Mouse (Mus musculus) adrenal gland, postnatal 36 days (tissue): ENCODE data around the gene Lgals4. TPM values are rescaled to one million over a fixed set of nuclear protein-coding genes. Genes with fewer than 3 reads are reported as not detected.
"Not testable (repeated sequence)": the region's sequence is repeated elsewhere in the genome, so short reads cannot be mapped to it uniquely, and the experiment has no call there.

ENCODE experiments used
- DNase-seq, 2 experiments: peaks; one replicate each; pipeline ENCODE4 v3.0.0; 2021; ENCODE audit warnings: mixed read lengths in 1 of 2
- total RNA-seq, 2 experiments: library from RNA; stranded (reverse); gene quantifications; 2 replicates each; pipeline ENCODE4 v1.2.3; 2021

Gene Lgals4
- total RNA-seq, 2 experiments from 2014 or later = 11.3 to 12.7 TPM

DNA sequence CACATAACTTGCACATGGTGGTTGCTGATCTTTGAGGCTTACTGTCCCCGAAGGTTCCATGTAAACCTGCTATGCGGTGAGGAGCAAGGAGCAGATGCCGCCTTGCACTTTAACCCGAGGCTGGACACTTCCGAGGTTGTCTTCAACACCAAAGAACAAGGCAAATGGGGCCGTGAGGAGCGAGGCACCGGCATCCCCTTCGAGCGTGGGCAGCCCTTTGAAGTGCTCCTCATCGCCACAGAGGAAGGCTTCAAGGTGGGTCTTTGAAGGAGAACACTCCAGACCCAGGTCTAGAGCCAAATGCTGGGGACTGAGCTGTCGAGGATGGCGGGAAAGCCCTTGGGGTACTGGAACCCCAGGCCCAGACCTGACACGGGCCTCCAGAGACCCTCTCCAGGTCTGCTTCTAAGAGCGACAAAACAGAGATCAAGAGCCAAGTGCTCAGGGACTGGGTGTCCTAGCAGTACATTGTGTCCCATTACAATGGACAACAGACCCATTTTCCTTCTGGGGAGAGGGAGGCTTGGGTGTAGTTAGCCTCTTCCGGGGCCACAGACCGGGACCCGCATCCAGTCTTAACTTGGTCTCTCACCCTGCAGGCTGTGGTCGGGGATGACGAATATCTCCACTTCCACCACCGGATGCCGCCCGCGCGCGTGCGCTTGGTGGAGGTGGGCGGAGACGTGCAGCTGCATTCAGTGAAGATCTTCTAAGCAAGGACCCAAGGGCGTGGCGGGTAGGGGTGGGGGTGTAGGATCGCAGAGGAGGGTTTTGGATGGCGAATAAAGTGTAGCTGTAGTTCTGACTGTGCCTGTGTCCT, 32.0 kb downstream of the Lgals4 start:
- DNase-seq = peak; percentile 91 to 92

DNA sequence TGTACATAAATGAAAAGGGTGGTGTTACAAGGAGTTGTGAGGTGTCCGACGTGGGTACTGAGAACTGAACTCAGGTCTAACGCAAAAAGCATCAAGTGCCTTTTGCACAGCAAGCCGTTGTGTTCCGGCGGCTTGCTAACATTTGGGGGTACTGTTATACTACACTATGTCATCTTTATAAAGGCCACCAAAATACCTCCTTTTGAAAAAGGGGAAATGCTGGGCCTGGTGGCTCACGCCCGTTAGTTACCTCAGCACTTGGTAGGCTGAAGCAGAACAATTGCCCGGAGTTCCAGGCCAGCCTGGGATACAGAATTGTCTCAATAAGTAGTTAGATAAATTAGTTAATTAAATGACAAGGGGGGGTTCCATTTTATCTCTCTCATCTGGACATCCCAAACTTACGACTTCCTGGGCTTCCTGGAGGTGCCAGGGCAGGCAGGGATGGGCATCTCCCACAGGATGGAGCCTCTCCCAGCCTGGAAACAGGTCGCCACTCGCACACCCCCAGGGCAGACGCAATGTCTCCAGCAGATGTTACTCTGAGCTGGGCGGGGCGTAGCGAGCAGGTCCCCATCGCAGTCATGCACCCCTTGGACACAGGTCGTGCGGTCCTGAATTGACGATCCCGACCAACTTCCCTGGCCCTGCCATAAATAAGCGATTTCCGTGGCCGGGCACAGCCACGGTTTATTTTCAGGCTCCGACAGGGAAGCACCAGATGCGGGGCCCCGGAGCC, 33.3 kb downstream of the Lgals4 start:
- DNase-seq = no peak

DNA sequence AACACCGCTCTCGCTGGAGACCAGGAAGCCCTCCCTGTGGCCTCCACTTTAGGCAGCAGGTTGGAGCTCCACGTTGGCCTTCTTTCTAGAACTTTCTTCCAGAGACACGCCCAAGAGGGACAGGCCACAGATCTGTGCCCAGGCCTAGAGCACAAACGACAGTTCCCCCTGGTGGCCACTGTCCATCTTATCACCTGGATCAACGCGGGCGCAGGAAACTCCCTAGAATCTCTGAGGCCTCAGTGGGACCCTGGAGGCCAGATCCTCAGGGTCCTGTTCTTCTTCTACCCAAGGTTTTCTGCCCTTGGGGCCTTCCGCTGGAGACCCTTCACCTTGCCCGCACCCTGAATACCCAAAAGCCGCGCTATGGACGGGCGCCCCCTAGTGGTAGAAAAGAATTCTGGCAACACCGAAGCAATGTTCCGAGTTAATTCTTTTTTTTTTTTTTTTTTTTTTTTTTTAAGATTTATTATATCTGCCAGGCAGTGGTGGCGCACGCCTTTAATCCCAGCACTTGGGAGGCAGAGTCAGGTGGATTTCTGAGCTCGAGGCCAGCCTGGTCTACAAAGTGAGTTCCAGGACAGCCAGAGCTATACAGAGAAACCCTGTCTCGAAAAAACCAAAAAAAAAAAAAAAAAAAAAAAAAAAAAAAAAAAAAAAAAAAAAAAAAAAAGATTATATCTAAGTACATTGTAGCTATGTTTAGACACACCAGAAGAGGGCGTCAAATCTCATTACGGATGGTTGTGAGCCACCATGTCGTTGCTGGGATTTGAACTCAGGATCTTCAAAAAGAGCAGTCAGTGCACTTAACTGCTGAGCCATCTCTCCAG, 34.1 kb downstream of the Lgals4 start:
- DNase-seq = peak; percentile 76 to 86

DNA sequence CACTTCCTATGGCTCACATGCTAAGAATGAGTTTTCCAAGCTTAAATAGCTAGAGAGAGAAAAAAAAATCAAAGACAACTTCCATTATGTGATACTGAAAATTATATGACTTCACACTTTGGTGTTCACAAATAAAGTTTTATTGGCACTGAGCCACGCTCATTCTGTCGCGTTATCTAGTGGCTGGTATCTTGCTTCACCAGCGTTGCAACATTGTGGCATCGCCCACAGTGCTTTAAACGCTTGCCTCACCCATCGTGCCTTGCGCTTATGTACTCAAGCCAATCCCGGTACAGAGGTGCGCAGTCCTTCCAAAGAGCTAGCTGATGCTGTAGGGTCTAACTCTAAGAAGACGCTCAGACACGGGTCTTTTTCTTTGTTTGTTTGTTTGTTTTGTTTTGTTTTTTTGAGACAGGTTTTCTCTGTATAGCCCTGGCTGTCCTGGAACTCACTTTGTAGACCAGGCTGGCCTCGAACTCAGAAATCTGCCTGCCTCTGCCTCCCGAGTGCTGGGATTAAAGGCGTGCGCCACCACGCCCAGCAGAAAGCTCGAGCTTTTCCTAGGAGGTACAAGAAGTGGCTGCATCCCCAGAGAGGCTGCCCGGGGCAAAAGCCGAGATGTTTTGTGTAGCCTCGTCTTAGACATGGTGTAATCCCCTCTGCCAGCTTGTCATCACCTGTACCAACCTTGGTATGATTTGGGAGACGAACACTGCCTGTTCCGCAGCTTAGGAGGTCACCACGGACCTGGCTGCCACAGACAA, 37.4 kb downstream of the Lgals4 start:
- no peak for DNase-seq

DNA sequence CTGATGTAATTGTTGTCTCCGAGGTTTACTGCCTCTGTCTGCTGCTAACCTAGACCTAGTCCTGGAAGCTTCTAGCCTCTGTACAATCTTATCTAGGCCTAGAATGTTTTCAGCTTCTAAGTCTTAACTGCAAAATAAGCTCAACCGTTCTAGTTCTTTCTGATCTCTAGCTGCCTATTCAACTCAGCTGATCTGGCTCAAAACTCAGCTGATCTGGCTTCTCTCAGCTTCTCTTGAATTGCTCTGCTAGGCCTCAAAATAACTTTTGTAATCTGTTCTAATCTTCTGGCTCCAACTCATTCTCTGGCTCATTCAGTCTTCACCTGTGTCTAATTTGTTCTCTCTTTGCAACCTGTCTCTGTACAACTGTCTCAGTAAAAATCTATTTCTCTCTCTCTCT, 40.9 kb downstream of the Lgals4 start:
- DNase-seq = no peak

DNA sequence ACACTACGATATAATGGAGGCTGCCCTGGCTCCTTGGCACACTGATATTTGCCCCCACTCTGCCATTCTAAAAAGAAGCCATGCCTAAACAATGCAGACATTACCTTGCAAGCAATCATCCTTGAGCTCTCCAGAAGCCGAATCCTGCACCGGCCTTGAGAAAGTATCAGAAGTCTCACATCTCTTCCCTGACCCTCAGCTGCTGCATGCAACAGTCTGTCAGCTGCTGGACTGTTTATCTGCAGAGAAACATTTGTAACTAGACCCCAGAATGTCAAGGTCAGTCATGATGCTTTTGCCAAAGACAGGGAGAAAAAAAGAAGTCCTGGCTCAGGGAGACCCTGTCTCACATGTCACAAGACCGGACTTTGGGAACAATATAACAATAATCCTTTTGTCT, 42.4 kb downstream of the Lgals4 start:
- peak; percentile 41 to 66 for DNase-seq

DNA sequence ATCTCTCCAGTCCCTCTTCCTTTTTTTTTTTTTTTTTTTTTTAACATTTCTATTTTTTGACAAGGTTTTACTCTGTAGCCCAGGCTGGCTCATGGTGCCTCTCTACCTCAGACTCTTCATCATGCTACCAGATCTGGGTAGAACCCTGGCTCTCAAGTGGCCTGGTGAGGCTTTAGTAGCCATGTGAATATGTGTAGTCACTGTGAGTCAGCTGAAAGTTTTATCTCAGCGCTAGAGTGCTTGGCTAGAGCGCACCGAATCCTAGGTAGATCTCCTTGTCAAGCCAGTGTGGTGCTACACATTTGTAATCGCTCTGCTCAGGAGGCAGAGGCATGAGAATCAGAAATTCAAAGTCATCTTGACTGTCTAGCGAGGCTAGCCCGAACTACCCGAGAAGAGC, 43.5 kb downstream of the Lgals4 start:
- no peak for DNase-seq

DNA sequence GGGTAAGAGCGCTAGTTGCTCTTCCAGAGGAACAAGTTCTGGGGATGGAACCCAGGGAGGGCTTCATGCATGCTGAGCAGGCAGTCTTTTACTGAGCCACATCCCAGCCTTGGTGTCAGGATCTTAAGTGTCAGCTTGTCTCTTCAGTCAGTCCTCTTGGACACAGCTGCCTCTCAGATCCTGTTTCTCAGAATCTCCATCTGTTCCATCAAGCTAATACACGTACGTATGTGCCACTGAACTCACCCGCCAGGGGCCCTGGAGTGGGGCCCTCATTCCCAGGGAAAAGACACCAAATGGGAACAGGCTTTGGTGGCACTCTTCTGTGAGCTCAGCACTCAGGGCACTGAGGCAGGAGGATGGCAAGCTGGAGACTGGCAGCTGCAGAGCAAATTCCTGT, 44.2 kb downstream of the Lgals4 start:
- no peak for DNase-seq

DNA sequence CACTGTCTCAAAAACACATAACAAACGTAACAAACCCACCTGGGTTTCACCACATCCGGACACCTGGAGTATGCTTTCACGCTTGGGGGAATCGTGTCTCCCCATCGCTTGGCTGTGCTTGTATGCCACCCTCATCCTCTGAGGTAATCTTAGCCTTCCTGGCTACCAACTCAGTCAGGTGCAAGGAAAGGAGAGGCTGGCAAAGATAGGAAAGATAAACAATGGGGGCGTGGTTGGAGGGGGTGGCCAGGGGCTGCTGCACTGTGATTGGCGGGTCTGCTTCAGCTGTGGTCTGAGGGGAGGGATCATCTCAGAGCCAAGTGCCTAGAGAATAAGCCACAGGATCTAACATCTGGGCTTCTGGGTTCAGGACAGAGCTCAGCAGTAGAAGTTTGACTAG, 46.0 kb downstream of the Lgals4 start:
- DNase-seq = no peak

DNA sequence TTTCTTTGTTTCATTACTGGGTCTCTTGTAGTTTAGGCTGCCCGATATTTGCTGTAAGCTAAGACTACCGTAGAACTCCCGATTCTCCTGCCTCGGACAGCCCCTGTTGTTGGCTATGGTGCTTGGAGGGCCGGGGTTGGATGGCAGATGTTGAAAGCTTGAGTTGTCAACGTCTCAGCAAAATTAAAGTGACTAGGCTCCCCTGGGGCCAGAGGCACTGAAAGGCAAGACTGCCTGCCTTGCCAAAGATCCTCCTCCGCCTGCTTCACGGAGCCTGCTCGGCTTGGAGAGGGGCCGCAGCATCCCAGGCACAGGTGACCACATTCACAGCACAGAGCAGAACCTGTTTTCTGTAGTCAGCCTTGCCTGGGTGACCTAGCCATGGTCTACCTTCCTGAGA, 46.9 kb downstream of the Lgals4 start:
- DNase-seq = no peak

DNA sequence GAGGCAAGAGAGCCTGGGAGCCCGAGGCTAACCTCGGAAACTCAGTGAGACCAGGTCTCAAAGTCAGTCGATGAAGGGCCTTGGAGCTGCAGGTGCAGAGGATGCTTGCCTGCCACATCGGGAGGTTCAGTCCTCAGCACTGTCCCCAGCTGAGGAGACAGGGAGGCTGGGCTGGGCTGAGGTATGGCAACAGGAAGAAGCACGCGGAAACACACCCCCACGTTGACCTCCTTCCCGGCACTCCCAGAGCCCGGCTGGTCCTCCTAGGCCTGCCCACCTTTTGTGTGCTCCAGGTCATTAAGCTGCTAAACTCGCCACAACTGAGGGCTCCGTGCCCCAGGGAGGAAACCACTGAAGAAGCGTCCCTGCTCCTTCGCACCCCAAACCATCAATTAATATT, 47.5 kb downstream of the Lgals4 start, which contains the start of gene Capn12:
Gene Capn12 (plus strand): TSS at position 224 of the 400 bp plus-strand sequence.
- DNase-seq = no peak

DNA sequence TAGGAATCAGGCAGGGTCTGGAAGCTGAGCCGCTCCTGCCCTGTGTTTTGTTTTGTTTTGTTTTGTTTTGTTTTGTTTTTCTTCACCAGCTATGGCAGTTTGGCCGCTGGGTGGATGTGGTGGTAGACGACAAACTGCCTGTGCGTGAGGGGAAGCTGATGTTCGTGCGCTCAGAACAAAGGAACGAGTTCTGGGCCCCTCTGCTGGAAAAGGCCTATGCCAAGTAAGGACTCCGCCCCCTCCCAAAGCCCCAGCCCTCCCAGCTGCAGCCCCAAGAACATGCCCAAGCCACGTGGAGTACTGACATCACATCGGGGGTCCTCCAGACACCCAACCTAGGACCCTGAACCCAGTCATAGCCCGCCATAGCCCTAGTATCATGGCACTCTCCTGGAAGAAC, 49.4 kb downstream of the Lgals4 start:
- no peak for DNase-seq

DNA sequence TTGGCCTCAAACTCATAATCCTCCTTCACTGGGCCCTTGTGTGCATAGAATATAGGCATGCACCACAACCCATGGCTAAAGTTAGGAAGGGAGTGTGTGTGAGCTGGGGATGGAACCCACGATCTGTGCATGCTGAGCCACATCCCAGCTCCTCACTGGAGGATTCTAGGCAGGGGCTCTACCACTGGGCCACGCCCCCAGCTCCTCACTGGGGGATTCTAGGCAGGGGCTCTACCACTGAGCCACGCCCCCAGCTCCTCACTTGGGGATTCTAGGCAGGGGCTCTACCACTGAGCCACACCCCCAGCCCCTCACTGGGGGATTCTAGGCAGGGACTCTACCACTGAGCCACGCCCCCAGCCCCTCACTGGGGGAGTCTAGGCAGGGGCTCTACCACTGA, 50.0 kb downstream of the Lgals4 start:
- DNase-seq = not testable (repeated sequence)

DNA sequence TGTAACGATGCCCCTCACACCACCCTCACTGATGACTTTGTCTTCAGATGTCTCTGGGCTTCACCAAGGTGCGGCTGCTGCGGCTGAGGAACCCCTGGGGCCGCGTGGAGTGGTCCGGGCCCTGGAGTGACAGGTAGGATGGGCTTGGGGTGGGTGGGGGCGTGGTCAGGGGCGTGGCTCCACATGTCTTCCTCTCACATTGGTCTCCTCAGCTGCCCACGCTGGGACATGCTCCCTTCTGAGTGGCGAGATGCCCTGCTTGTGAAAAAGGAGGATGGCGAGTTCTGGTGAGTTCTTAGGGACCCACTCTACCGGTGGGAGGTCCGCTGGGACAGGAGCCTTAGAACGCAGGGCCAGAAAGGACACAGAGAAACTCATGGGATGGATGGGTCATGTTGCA, 52.8 kb downstream of the Lgals4 start:
- no peak for DNase-seq

DNA sequence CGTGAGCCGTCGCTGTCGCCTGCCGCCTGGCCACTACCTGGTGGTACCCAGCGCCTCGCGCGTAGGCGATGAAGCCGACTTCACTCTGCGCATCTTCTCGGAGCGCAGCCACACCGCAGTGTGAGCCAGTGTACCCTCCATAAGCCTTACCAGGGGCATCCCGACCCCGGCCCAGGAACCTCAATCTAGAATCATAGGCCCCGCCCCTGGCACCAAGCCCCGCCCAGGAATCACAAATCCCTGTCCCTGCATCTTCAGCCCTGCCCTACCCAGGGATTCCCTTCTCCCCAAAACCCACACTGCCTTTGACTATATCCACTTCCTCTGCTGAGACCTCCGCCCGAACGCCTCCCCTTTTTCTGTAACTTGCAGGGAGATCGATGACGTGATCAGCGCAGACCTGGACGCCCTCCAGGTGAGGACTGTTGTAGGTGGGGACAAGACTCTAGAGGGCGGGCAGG, 55.1 kb downstream of the Lgals4 start:
- no peak for DNase-seq

Other genes starting within 250 kb of the Lgals4 start
- 10 to 100 TPM; 62.5 to 69.8 TPM for gene Samd4b, start 235.7 kb upstream of the Lgals4 start, total RNA-seq
- gene Pak4, start 235.7 kb upstream of the Lgals4 start, total RNA-seq = 10 to 100 TPM; 28.0 to 30.0 TPM
- not detected for gene Acp7, start 202.5 kb upstream of the Lgals4 start, total RNA-seq
- gene Fbxo27, start 141.0 kb upstream of the Lgals4 start, total RNA-seq = 1 to 10 TPM in 1 of 2 experiments, under 1 TPM in 1; 0.86 to 1.6 TPM
- gene Fbxo17, start 117.0 kb upstream of the Lgals4 start, total RNA-seq = 1 to 10 TPM; 2.2 to 3.5 TPM
- 10 to 100 TPM; 81.4 to 86.2 TPM for gene Mrps12, start 92.0 kb upstream of the Lgals4 start, total RNA-seq
- gene Sars2, start 91.9 kb upstream of the Lgals4 start, total RNA-seq = 10 to 100 TPM; 18.5 to 18.8 TPM
- not detected for gene Ccer2, start 77.7 kb upstream of the Lgals4 start, total RNA-seq
- gene Sirt2, start 67.1 kb upstream of the Lgals4 start, total RNA-seq = 10 to 100 TPM; 73.7 to 82.5 TPM
- 10 to 100 TPM; 44.1 to 49.2 TPM for gene Nfkbib, start 66.3 kb upstream of the Lgals4 start, total RNA-seq
- 1 to 10 TPM; 2.5 to 2.8 TPM for gene Rinl, start 44.9 kb upstream of the Lgals4 start, total RNA-seq
- gene Hnrnpl, start 25.3 kb upstream of the Lgals4 start, total RNA-seq = 100 to 1,000 TPM; 415 to 420 TPM
- 100 to 1,000 TPM; 543 to 577 TPM for gene Ech1, start 8.6 kb upstream of the Lgals4 start, total RNA-seq
- gene Lgals7, start 30.0 kb downstream of the Lgals4 start, total RNA-seq = under 1 TPM; 0.72 to 0.86 TPM
- gene Capn12, start 47.6 kb downstream of the Lgals4 start, total RNA-seq = under 1 TPM; 0.30 to 0.33 TPM
- 100 to 1,000 TPM; 193 to 252 TPM for gene Actn4, start 128.5 kb downstream of the Lgals4 start, total RNA-seq
- 100 to 1,000 TPM; 241 to 264 TPM for gene Eif3k, start 148.0 kb downstream of the Lgals4 start, total RNA-seq
- 1 to 10 TPM; 1.1 to 1.7 TPM for gene Map4k1, start 148.2 kb downstream of the Lgals4 start, total RNA-seq